Mouse (Mus musculus): ENCODE results near the gene Tmem132b. TPM values are rescaled to one million over a fixed set of nuclear protein-coding genes. Genes with fewer than 3 reads are reported as not detected.
A peak's percentile ranks its signal among the peaks of the same experiment; 100 is the strongest.

The Tmem132b gene
- total and polyA plus RNA-seq, 3 experiments = not detected

DNA sequence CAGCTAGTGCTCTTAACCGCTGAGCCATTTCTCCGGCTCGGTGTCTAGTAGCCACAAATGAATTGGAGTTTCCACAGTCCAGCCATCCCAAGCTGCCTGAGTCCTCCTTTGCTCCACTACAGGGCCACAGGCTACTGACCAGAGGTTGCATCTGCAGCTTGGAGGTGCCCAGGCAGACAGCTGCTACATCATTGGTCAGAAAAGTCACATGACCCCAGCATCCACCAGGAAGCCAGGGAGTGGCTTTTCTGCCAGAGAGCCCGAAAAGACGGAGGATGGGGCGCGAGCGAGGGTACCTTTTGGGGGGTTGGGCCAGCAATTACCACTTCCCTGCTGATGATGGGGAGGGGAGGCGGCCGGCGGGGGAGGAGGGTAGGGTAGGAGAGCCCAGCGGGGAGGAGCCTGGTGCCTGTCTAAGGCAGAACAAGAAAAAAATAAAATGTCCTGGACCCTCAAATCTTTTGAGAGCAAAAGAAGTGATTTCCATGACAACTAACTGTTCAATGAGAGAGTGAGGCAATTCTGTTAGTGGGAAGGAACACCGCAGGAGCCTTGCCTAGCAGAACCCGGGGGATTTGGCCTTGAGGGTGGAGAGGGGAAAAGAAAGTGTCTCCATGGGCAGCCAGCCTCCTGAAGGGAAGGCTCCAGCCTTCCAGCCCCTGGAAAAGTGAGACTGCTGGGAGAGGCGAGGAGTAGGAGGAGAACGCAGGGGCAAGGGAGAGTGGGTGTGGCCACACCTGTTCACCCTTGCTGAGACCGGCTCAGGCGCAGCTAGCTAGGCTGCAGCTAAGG lies 57.5 kb downstream of the Tmem132b start:
- no peak for TF ChIP-seq ZKSCAN1 (IDR thresholded peaks at IDR 0.05; ENCODE audit: borderline replicate concordance, low read depth, low read length)
- no peak for TF ChIP-seq CTCF (conservative IDR thresholded peaks at IDR 0.05 in 1 of 2, IDR thresholded peaks at IDR 0.05 in 1 of 2; ENCODE audit: low read depth in 2 of 2, low read length in 2 of 2)
- TF ChIP-seq ELF1 (IDR thresholded peaks at IDR 0.05; ENCODE audit: low read depth, low read length) = peak; percentile 40; the same call in 1 of the 2 replicates
- TF ChIP-seq IRF4 (IDR thresholded peaks at IDR 0.05; ENCODE audit: low read depth, low read length) = no peak
- TF ChIP-seq USF1 (IDR thresholded peaks at IDR 0.05; ENCODE audit: low read depth, low read length) = peak; percentile 57
- no peak for TF ChIP-seq CHD1 (IDR thresholded peaks at IDR 0.05; ENCODE audit: low read depth, low read length)
- peak; percentile 51 for TF ChIP-seq USF2 (conservative IDR thresholded peaks at IDR 0.05; ENCODE audit: low read depth, low read length)
- TF ChIP-seq NRF1 (IDR thresholded peaks at IDR 0.05; ENCODE audit: low read depth, low read length) = no peak
- Histone ChIP-seq H3K4me3 (replicated peaks in 1 of 3; ENCODE audit: low read depth in 2 of 3, low read length in 2 of 3, poor library complexity in 1 of 3) (peak overlapping the region in 1 of 3 experiments; percentile 6), H3K9me3 (replicated peaks; ENCODE audit: low read length) (no peaks in the 10 kb centered on the region), H3K4me2 (ENCODE audit: insufficient read depth, low read depth, poor library complexity, severe bottlenecking) (no peak overlapping the region), H3K27me3 (replicated peaks) (peaks cover 22% of the 10 kb centered on the region), H3K27ac (ENCODE audit: insufficient read depth, low read depth) (no peak overlapping the region), H3K36me3 (replicated peaks in 1 of 2; ENCODE audit: control insufficient read depth in 1 of 2, insufficient read depth in 1 of 2, low read length in 1 of 2) (no peaks in the 10 kb centered on the region), H3K79me2 (replicated peaks; ENCODE audit: control insufficient read depth, extremely low read depth, insufficient read depth, poor library complexity, severe bottlenecking) (no peaks in the 10 kb centered on the region), H3K9ac (ENCODE audit: insufficient read depth, low read depth) (no peak overlapping the region), H3K4me1 (ENCODE audit: control insufficient read depth in 1 of 2, insufficient read depth in 2 of 2) (no peaks in the 10 kb centered on the region)
- in situ Hi-C loops (cut with MboI; ENCODE audit: low pct_ligation_motif_present, low pct_unique_long_range_greater_than_20kb, low sequenced_read_pairs) = no loop called here
- dilution Hi-C loops (cut with MboI; ENCODE audit: extremely low pct_ligation_motif_present, extremely low pct_unique_long_range_greater_than_20kb, low sequenced_read_pairs) = no loop called here
- DNase-seq (ENCODE audit: extremely low read depth) = no peak

DNA sequence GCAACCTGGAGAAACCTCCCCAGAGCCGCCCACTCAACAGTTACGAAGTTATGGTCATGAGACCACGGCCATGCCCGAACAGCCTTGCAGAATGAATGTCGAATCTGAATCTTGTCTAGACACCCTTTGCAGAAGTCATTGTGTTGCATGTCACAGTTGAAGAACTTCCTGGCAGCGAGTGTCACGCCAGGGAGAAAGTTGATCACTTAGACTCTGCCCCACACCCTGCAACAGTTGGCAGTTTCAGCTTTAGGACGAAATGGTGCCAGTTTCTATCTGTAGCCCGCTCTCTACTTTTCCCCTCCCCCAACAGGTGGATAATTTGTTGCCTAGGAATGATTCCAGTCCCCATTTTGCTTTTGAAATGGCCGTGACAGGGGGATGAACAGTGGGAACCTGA lies 66.5 kb downstream of the Tmem132b start:
- no peaks in the 10 kb centered on the region for H3K9me3 ChIP-seq (replicated peaks; ENCODE audit: low read length)
- in situ Hi-C loops (cut with MboI; ENCODE audit: low pct_ligation_motif_present, low pct_unique_long_range_greater_than_20kb, low sequenced_read_pairs) = no loop called here
- H3K79me2 ChIP-seq (replicated peaks; ENCODE audit: control insufficient read depth, extremely low read depth, insufficient read depth, poor library complexity, severe bottlenecking) = no peaks in the 10 kb centered on the region
- H3K9ac ChIP-seq (ENCODE audit: insufficient read depth, low read depth) = no peak overlapping the region
- DNase-seq (ENCODE audit: extremely low read depth) = no peak
- no peak overlapping the region for H3K27ac ChIP-seq (ENCODE audit: insufficient read depth, low read depth)
- no peaks in the 10 kb centered on the region for H3K36me3 ChIP-seq (replicated peaks in 1 of 2; ENCODE audit: control insufficient read depth in 1 of 2, insufficient read depth in 1 of 2, low read length in 1 of 2)
- H3K4me2 ChIP-seq (ENCODE audit: insufficient read depth, low read depth, poor library complexity, severe bottlenecking) = no peak overlapping the region
- H3K27me3 ChIP-seq (replicated peaks) = peaks cover 2% of the 10 kb centered on the region
- no peak overlapping the region for H3K4me3 ChIP-seq (replicated peaks in 1 of 3; ENCODE audit: low read depth in 2 of 3, low read length in 2 of 3, poor library complexity in 1 of 3)
- no peak for TF ChIP-seq POLR2AphosphoS2 (IDR thresholded peaks at IDR 0.05; ENCODE audit: low read depth, low read length)
- TF ChIP-seq CHD2 (IDR thresholded peaks at IDR 0.05; ENCODE audit: low read length) = no peak
- no peak for TF ChIP-seq USF1 (IDR thresholded peaks at IDR 0.05; ENCODE audit: low read depth, low read length)
- no peak for TF ChIP-seq RAD21 (IDR thresholded peaks at IDR 0.05; ENCODE audit: low read depth, low read length)
- TF ChIP-seq ZKSCAN1 (IDR thresholded peaks at IDR 0.05; ENCODE audit: borderline replicate concordance, low read depth, low read length) = no peak
- no peak for TF ChIP-seq ELF1 (IDR thresholded peaks at IDR 0.05; ENCODE audit: low read depth, low read length)
- no peak for TF ChIP-seq PAX5 (IDR thresholded peaks at IDR 0.05; ENCODE audit: low read length)
- no peak for TF ChIP-seq ETS1 (conservative IDR thresholded peaks at IDR 0.05; ENCODE audit: low read depth, low read length)
- TF ChIP-seq USF2 (conservative IDR thresholded peaks at IDR 0.05; ENCODE audit: low read depth, low read length) = no peak
- no peak for TF ChIP-seq EP300 (IDR thresholded peaks at IDR 0.05; ENCODE audit: low read length)
- TF ChIP-seq ZNF384 (IDR thresholded peaks at IDR 0.05; ENCODE audit: low read depth, low read length) = no peak
- TF ChIP-seq ZC3H11A (IDR thresholded peaks at IDR 0.05; ENCODE audit: low read depth, low read length) = no peak
- no peak for TF ChIP-seq NRF1 (IDR thresholded peaks at IDR 0.05; ENCODE audit: low read depth, low read length)
- no peak for TF ChIP-seq MXI1 (IDR thresholded peaks at IDR 0.05; ENCODE audit: low read depth, low read length)
- TF ChIP-seq UBTF (IDR thresholded peaks at IDR 0.05; ENCODE audit: low read depth, low read length) = no peak
- no peak for TF ChIP-seq MEF2A (IDR thresholded peaks at IDR 0.05; ENCODE audit: borderline replicate concordance, low read depth, low read length)
- no peak for TF ChIP-seq BHLHE40 (IDR thresholded peaks at IDR 0.05; ENCODE audit: low read depth, low read length)
- TF ChIP-seq MAX (IDR thresholded peaks at IDR 0.05; ENCODE audit: low read length) = no peak
- dilution Hi-C loops (cut with MboI; ENCODE audit: extremely low pct_ligation_motif_present, extremely low pct_unique_long_range_greater_than_20kb, low sequenced_read_pairs) = no loop called here
- H3K4me1 ChIP-seq (ENCODE audit: control insufficient read depth in 1 of 2, insufficient read depth in 2 of 2) = no peaks in the 10 kb centered on the region
